Mouse (Mus musculus): ENCODE results near the gene Rc3h1. TPM values are rescaled to one million over a fixed set of nuclear protein-coding genes. Genes with fewer than 3 reads are reported as not detected.
"Not testable (repeated sequence)": the region's sequence is repeated elsewhere in the genome, so short reads cannot be mapped to it uniquely, and the experiment has no call there.

Rc3h1 gene
- total RNA-seq (2014; rRNA removed) = 13.1 and 14.9 TPM in 2 replicates
- 5.9 and 7.7 TPM in 2 replicates for polyA plus RNA-seq (2012; rRNA removed)

DNA sequence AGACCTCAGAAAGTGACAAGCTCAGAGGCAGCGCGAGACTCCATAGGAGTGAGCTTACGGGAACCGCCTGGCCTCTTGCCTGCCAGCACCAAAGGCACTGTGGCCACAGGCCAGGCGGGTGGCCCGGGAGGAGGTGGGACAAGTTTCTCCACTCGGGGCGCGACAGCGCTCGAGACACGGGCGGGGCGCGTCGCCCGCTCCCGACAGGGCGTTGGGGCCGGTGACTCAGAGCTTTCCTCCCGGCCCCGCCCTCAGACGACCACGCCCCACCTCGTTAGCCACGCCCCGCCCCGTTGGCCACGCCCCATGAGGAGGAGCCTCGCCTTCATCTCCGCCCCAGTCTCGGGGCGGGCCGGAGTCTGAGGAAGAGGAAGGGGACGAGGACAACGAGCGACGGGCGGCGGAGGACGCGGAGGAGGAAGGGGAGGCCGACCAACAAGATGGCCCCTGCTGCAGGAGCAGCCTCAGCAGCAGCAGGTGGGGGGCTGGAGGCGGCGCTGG is at the start of gene Rc3h1:
TSS of gene Rc3h1 (plus strand) at position 362 of the 501 bp plus-strand sequence.
- peak within 1 kb of the TSS; percentile 95 for H3K9ac ChIP-seq (ENCODE audit: low read depth, low read length)
- H3K79me2 ChIP-seq (ENCODE audit: control insufficient read depth, insufficient read depth, low read length) = peaks cover 17% of the 10 kb centered on the region; the same call in 1 of the 2 replicates
- WGBS = under 1% methylated on average over 45 of the region's 45 CpGs
- peak; percentile 82 for DNase-seq (ENCODE audit: extremely low read depth, low read depth, low spot score)
- H3K27me3 ChIP-seq (ENCODE audit: control insufficient read depth, insufficient read depth, low read length) = no peaks in the 10 kb centered on the region
- TF ChIP-seq POLR2A (IDR thresholded peaks at IDR 0.05; ENCODE audit: extremely low read depth, insufficient read depth, low read length) (peak; percentile 95), CTCF (IDR thresholded peaks at IDR 0.05; ENCODE audit: low read depth, low read length) (0 out of 2 replicates have a peak, but pooled peaks have one; percentile 4)
- H3K36me3 ChIP-seq (ENCODE audit: control insufficient read depth, insufficient read depth, low read length) = no peaks in the 10 kb centered on the region
- H3K4me3 ChIP-seq (ENCODE audit: insufficient read depth, low read depth, low read length) = peak within 1 kb of the TSS; percentile 84
- H3K4me1 ChIP-seq (ENCODE audit: control insufficient read depth, insufficient read depth, low read length) = peaks cover 9% of the 10 kb centered on the region; the same call in 1 of the 2 replicates
- H3K27ac ChIP-seq (replicated peaks; ENCODE audit: insufficient read depth, low read depth, low read length) = peak within 1 kb of the TSS; percentile 80

GRCm38 (mm10) chr1:160858132-160858531 is 48.1 kb upstream of the Rc3h1 start:
- Histone ChIP-seq H3K9ac (ENCODE audit: low read depth, low read length) (no peak overlapping the region), H3K27ac (replicated peaks; ENCODE audit: insufficient read depth, low read depth, low read length) (no peak overlapping the region), H3K4me1 (ENCODE audit: control insufficient read depth, insufficient read depth, low read length) (no peaks in the 10 kb centered on the region; the same call in 1 of the 2 replicates), H3K36me3 (ENCODE audit: control insufficient read depth, insufficient read depth, low read length) (no peaks in the 10 kb centered on the region), H3K27me3 (ENCODE audit: control insufficient read depth, insufficient read depth, low read length) (no peaks in the 10 kb centered on the region), H3K79me2 (ENCODE audit: control insufficient read depth, insufficient read depth, low read length) (no peaks in the 10 kb centered on the region), H3K4me3 (ENCODE audit: insufficient read depth, low read depth, low read length) (no peak overlapping the region)
- no peak for DNase-seq (ENCODE audit: extremely low read depth, low read depth, low spot score)
- TF ChIP-seq POLR2A (IDR thresholded peaks at IDR 0.05; ENCODE audit: extremely low read depth, insufficient read depth, low read length) = no peak
- no peak for TF ChIP-seq CTCF (IDR thresholded peaks at IDR 0.05; ENCODE audit: low read depth, low read length)
- 94% methylated on average over 3 of the region's 3 CpGs for WGBS

DNA sequence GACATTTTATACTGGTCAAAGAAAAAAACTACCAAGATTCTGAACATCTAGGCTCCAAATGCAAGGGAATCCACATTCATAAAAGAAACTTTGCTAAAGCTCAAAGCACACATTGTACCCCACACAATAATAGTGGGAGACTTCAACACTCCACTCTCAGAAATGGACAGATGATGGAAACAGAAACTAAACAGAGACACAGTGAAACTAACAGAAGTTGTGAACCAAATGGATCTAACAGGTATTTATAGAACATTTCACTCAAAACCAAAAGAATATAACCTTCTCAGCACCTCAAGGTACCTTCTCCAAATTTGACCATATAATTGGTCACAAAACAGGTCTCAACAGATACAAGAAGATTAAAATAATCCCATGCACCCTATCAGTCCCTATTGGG is 46.3 kb upstream of the Rc3h1 start:
- not testable (repeated sequence) for H3K27me3 ChIP-seq (ENCODE audit: control insufficient read depth, insufficient read depth, low read length); DNase-seq (ENCODE audit: extremely low read depth, low read depth, low spot score); H3K9ac ChIP-seq (ENCODE audit: low read depth, low read length); H3K36me3 ChIP-seq (ENCODE audit: control insufficient read depth, insufficient read depth, low read length); H3K4me3 ChIP-seq (ENCODE audit: insufficient read depth, low read depth, low read length); H3K79me2 ChIP-seq (ENCODE audit: control insufficient read depth, insufficient read depth, low read length); H3K27ac ChIP-seq (replicated peaks; ENCODE audit: insufficient read depth, low read depth, low read length); H3K4me1 ChIP-seq (ENCODE audit: control insufficient read depth, insufficient read depth, low read length)

DNA sequence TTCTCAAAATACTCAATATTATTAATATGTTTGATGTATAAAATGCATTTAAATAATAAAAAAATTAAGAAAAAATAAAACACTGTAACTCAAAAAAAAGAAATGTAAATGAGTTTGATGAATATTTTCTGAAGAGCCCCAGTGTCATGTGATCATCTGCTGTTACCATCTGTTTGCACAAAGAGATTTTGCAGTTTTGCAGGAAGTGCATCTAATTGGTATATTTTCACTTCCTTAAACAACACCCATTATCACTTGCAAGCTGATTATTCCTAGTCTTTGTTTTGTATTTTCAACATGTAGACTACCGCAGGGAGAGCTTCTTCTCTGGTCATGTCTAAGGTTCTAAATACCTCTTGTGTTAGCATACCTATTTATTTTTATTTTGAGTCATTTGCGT is 45.1 kb upstream of the Rc3h1 start:
- no peaks in the 10 kb centered on the region for H3K79me2 ChIP-seq (ENCODE audit: control insufficient read depth, insufficient read depth, low read length)
- no peak overlapping the region for H3K9ac ChIP-seq (ENCODE audit: low read depth, low read length)
- DNase-seq (ENCODE audit: extremely low read depth, low read depth, low spot score) = no peak
- no peak overlapping the region for H3K4me3 ChIP-seq (ENCODE audit: insufficient read depth, low read depth, low read length)
- no peaks in the 10 kb centered on the region for H3K36me3 ChIP-seq (ENCODE audit: control insufficient read depth, insufficient read depth, low read length)
- H3K27me3 ChIP-seq (ENCODE audit: control insufficient read depth, insufficient read depth, low read length) = no peaks in the 10 kb centered on the region
- TF ChIP-seq CTCF (IDR thresholded peaks at IDR 0.05; ENCODE audit: low read depth, low read length) = no peak
- no peak for TF ChIP-seq POLR2A (IDR thresholded peaks at IDR 0.05; ENCODE audit: extremely low read depth, insufficient read depth, low read length)
- H3K27ac ChIP-seq (replicated peaks; ENCODE audit: insufficient read depth, low read depth, low read length) = no peak overlapping the region
- 85% methylated on average over 2 of the region's 2 CpGs for WGBS
- H3K4me1 ChIP-seq (ENCODE audit: control insufficient read depth, insufficient read depth, low read length) = no peaks in the 10 kb centered on the region

GRCm38 (mm10) chr1:160861632-160862031 is 44.6 kb upstream of the Rc3h1 start:
- no peak overlapping the region for H3K27ac ChIP-seq (replicated peaks; ENCODE audit: insufficient read depth, low read depth, low read length)
- DNase-seq (ENCODE audit: extremely low read depth, low read depth, low spot score) = no peak
- TF ChIP-seq CTCF (IDR thresholded peaks at IDR 0.05; ENCODE audit: low read depth, low read length) (no peak), POLR2A (IDR thresholded peaks at IDR 0.05; ENCODE audit: extremely low read depth, insufficient read depth, low read length) (no peak)
- no peaks in the 10 kb centered on the region for H3K4me1 ChIP-seq (ENCODE audit: control insufficient read depth, insufficient read depth, low read length)
- no peaks in the 10 kb centered on the region for H3K79me2 ChIP-seq (ENCODE audit: control insufficient read depth, insufficient read depth, low read length)
- H3K27me3 ChIP-seq (ENCODE audit: control insufficient read depth, insufficient read depth, low read length) = no peaks in the 10 kb centered on the region
- no peaks in the 10 kb centered on the region for H3K36me3 ChIP-seq (ENCODE audit: control insufficient read depth, insufficient read depth, low read length)
- no peak overlapping the region for H3K4me3 ChIP-seq (ENCODE audit: insufficient read depth, low read depth, low read length)
- WGBS = 100% methylated on average over 1 of the region's 1 CpGs
- no peak overlapping the region for H3K9ac ChIP-seq (ENCODE audit: low read depth, low read length)

GRCm38 (mm10) chr1:160863027-160863426 is 43.2 kb upstream of the Rc3h1 start:
- Histone ChIP-seq H3K36me3 (ENCODE audit: control insufficient read depth, insufficient read depth, low read length) (no peaks in the 10 kb centered on the region), H3K27ac (replicated peaks; ENCODE audit: insufficient read depth, low read depth, low read length) (no peak overlapping the region), H3K79me2 (ENCODE audit: control insufficient read depth, insufficient read depth, low read length) (no peaks in the 10 kb centered on the region), H3K27me3 (ENCODE audit: control insufficient read depth, insufficient read depth, low read length) (no peaks in the 10 kb centered on the region), H3K4me1 (ENCODE audit: control insufficient read depth, insufficient read depth, low read length) (no peaks in the 10 kb centered on the region), H3K9ac (ENCODE audit: low read depth, low read length) (no peak overlapping the region), H3K4me3 (ENCODE audit: insufficient read depth, low read depth, low read length) (no peak overlapping the region)
- TF ChIP-seq CTCF (IDR thresholded peaks at IDR 0.05; ENCODE audit: low read depth, low read length) = peak; percentile 21; the same call in 1 of the 2 replicates
- no peak for TF ChIP-seq POLR2A (IDR thresholded peaks at IDR 0.05; ENCODE audit: extremely low read depth, insufficient read depth, low read length)
- peak; percentile 34 for DNase-seq (ENCODE audit: extremely low read depth, low read depth, low spot score)
- 54% methylated on average over 4 of the region's 4 CpGs for WGBS
